Mouse (Mus musculus) left cerebral cortex, adult 11 months (tissue): ENCODE data around the gene Vmn2r68.

ENCODE experiments used
- DNase-seq: peaks from one replicate; pipeline ENCODE4 v3.0.0; 2022; ENCODE audit warnings: low spot score

Gene Vmn2r68

DNA sequence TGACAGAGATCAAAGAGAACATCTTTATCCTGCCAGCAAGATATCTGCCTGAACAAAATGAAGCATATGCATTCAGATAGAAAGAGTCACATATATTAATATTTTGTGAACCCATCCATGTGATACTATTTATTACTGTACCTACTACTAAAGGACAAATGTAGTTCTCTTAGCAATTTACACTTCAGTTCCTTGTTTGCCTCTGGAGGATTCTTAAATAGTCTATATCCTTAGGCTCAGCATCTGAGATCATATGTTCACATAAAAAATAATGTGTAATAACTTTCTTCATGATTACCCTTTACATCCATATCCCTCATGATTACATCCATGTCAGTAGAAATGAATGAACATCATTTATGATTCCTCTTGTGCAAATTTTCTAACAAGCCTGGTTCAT lies at the start of gene Vmn2r68:
Vmn2r68 (minus strand) TSS at position 101 of the 400 bp plus-strand sequence.
- DNase-seq = no peak
